Mouse (Mus musculus) olfactory bulb, adult 2 months (tissue): ENCODE measurements around the gene Sox5.

Experiments
- CTCF ChIP-seq: fragments of 200-500 bp; IDR thresholded peaks from 2 replicates; pipeline ENCODE4 v1.5.1; 2012; ENCODE audit warnings: low read depth, mild to moderate bottlenecking, low read length, moderate library complexity; ENCODE audit not compliant: insufficient read depth
- POLR2A ChIP-seq: fragments of 200-500 bp; IDR thresholded peaks from 2 replicates; pipeline ENCODE4 v1.6.1; 2012; ENCODE audit warnings: mild to moderate bottlenecking, low read depth, low read length, moderate library complexity; ENCODE audit not compliant: insufficient read depth

GRCm38 (mm10) chr6:144307551-144308149 is 474.1 kb downstream of the Sox5 start:
- TF ChIP-seq CTCF (no peak), POLR2A (no peak)
